Mouse (Mus musculus) cortical plate, adult 2 months (tissue): Measurements from ENCODE around the gene Wdr95. TPM values are rescaled to one million over a fixed set of nuclear protein-coding genes. Genes with fewer than 3 reads are reported as not detected.

Experiments
- H3K27ac ChIP-seq: fragments of 200-500 bp; 2 replicates; pipeline ENCODE4 v1.5.1; 2012; ENCODE audit warnings: low read length, control low read depth, inconsistent platforms; ENCODE audit not compliant: insufficient read depth
- H3K4me1 ChIP-seq: fragments of 200-500 bp; 2 replicates; pipeline ENCODE4 v1.6.1; 2011; ENCODE audit warnings: low read length; ENCODE audit not compliant: control insufficient read depth, insufficient read depth
- H3K4me3 ChIP-seq: fragments of 200-500 bp; 2 replicates; pipeline ENCODE4 v1.5.1; 2011; ENCODE audit warnings: mild to moderate bottlenecking, low read length, control low read depth; ENCODE audit not compliant: insufficient read depth
- CTCF ChIP-seq: fragments of 200-500 bp; IDR thresholded peaks from 2 replicates; pipeline ENCODE4 v1.5.1; 2011; ENCODE audit warnings: mild to moderate bottlenecking, control low read depth, low read length; ENCODE audit not compliant: insufficient read depth; ENCODE audit errors: extremely low read depth
- POLR2A ChIP-seq: fragments of 200-500 bp; IDR thresholded peaks from 2 replicates; pipeline ENCODE4 v1.6.1; 2011; ENCODE audit warnings: mild to moderate bottlenecking, low read length, control low read depth; ENCODE audit not compliant: insufficient read depth; ENCODE audit errors: extremely low read depth
- polyA plus RNA-seq: library from polyadenylated mRNA; depleted of rRNA; stranded (reverse); fragments of >200 nt; gene quantifications from 2 replicates; pipeline ENCODE4 v1.2.3, GENCODE M21; 2012

Wdr95 gene
- polyA plus RNA-seq, 1 experiment, result 1.3 TPM

GRCm38 (mm10) chr5:149612165-149612518 lies 83.7 kb downstream of the Wdr95 start:
- TF ChIP-seq POLR2A (no peak), CTCF (no peak)
- Histone ChIP-seq H3K4me1 (peaks cover 1% of the 10 kb centered on the region; the same call in 1 of the 2 replicates), H3K4me3 (no peak overlapping the region), H3K27ac (peak overlapping the region; percentile 7; the same call in 1 of the 2 replicates)

DNA sequence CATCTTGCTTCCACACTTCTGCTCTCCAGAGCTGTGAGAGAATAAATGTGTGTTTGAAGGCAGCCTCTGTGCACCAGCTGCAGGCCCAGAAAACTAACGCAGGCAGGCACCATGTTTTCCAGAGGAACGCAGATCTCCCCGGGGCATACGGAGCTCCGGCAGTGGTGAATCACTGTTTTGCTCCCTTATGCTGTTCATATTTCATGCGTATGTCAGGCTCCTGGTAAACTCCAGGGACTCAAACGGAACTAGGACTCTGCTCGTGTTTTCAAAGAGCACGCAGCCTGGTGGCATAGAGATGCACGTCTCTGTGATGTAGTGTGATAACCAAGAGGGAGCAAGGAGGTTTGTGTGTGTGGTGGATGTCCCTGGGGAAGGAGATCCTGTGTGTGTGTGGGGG lies 84.3 kb downstream of the Wdr95 start:
- Histone ChIP-seq H3K27ac (peak overlapping the region; percentile 7; the same call in 1 of the 2 replicates), H3K4me1 (peaks cover 1% of the 10 kb centered on the region; the same call in 1 of the 2 replicates), H3K4me3 (no peak overlapping the region)
- TF ChIP-seq POLR2A (no peak), CTCF (no peak)

GRCm38 (mm10) chr5:149616138-149616537 lies 87.7 kb downstream of the Wdr95 start:
- Histone ChIP-seq H3K4me3 (no peak overlapping the region), H3K27ac (no peak overlapping the region), H3K4me1 (peaks cover 4% of the 10 kb centered on the region; the same call in 1 of the 2 replicates)
- no peak for TF ChIP-seq CTCF
- no peak for TF ChIP-seq POLR2A

DNA sequence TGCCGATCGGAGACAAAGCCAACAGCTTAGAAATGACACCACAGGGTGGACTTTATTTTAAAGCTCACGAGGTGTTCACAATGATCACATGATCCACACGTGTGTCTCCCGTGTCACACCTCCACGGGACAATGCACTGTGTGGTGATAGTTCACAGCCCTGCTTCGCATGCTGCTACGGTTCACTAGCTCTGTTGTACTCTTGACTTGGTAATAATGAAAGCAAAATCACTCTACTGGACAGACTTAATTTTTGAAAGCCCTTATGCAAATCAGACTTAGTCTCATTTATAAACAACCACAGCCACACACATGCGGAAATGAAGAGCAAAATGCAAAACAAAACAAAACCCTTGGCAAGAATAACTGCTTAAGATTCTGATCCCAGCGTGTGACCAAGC lies 88.3 kb downstream of the Wdr95 start:
- H3K27ac ChIP-seq, result no peak overlapping the region
- TF ChIP-seq CTCF (no peak), POLR2A (no peak)
- H3K4me3 ChIP-seq, result no peak overlapping the region
- peaks cover 4% of the 10 kb centered on the region; the same call in 1 of the 2 replicates for H3K4me1 ChIP-seq

GRCm38 (mm10) chr5:149617776-149618425 lies 89.4 kb downstream of the Wdr95 start:
- TF ChIP-seq CTCF (no peak), POLR2A (no peak)
- no peak overlapping the region for H3K27ac ChIP-seq
- H3K4me3 ChIP-seq, result no peak overlapping the region
- peaks cover 3% of the 10 kb centered on the region; the same call in 1 of the 2 replicates for H3K4me1 ChIP-seq

DNA sequence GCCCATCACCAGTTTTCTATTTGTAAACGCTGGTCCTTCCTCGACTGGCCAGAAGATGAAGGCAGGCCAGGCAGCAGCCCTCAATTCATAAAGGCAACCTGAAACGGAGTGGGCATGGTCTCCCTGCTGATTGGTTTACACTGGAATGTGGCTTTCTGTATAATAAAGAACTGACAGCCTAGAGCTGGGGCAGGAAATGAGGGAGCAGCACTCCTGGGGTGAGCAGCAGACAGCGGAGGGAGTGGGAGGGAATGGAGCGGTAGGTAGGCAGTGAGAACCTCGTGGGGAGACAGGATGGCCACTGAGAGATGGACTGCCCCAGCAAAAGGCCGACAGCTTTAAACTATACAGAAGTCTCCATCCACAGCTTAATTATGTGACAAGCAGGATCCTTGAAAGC lies 93.7 kb downstream of the Wdr95 start:
- Histone ChIP-seq H3K4me1 (peaks cover 10% of the 10 kb centered on the region), H3K4me3 (no peak overlapping the region), H3K27ac (no peak overlapping the region)
- TF ChIP-seq CTCF, result no peak
- TF ChIP-seq POLR2A, result no peak

DNA sequence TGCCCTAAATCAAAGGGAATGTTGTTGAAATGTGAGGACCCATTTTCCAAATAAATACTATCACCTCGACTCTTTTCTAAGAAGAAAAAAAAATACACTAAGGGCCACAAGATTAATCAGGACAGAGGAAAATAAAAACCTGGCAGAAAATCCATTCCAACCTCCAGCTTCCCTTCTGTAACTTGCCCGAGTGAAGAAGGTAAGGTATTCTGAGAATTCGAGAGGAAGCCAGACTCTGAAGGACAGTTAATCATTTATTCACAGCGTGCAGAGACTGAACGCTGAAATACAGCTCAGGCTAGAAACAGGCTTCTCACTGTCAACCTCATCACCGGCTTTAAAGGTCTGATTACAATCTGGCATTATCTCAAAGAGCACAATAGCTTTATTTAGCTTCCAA lies 94.2 kb downstream of the Wdr95 start:
- TF ChIP-seq POLR2A (no peak), CTCF (no peak)

DNA sequence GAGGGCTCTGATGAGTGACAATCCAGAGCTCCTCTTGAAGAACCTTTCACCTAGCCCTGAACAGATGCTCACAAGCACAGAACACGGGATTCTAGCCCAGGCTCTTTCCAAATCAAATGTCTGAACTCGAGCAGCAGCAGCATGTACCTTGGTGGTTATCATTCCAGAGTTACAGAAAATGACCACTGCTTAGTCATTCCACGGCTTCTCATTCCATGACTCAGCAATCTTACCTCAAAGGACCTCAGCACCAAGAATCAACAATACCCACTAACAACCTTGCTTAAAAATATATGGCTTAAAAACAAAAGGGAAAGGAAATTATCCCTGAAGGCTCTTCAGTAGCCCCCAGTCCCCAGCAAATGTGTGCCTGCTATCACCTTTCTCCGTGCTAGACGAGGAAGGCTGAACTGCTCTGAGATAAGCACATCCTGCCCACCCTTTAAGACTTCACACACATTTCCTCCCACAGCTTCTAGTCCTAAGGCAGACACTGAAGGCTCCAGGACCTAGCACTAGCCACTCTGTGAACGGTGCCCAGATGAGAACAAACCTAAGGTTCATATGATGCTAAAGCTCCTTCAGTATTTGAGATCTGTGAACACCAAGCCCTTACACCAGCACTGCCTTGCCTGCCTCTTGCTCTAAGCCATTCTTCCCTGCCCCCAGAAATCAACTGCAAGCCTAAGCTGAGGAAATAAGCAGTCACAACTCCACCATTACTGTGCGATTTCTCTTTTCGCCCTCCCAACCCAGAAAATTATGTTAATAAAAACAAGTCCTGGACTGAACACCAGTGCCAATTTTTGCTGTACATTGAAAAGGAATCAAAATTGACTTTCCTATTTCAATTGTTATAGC lies 95.6 kb downstream of the Wdr95 start:
- H3K27ac ChIP-seq, result no peak overlapping the region
- TF ChIP-seq CTCF (no peak), POLR2A (no peak)
- no peak overlapping the region for H3K4me3 ChIP-seq
- peaks cover 10% of the 10 kb centered on the region; the same call in 1 of the 2 replicates for H3K4me1 ChIP-seq

More for the DNA sequence above, 94.2 kb downstream of the Wdr95 start:
- Histone ChIP-seq H3K27ac (no peak overlapping the region), H3K4me1 (peaks cover 10% of the 10 kb centered on the region), H3K4me3 (no peak overlapping the region)

- TF ChIP-seq POLR2A, result no peak
- TF ChIP-seq CTCF, result no peak
Observed at GRCm38 (mm10) chr5:149625547-149625946, 97.1 kb downstream of the Wdr95 start.

DNA sequence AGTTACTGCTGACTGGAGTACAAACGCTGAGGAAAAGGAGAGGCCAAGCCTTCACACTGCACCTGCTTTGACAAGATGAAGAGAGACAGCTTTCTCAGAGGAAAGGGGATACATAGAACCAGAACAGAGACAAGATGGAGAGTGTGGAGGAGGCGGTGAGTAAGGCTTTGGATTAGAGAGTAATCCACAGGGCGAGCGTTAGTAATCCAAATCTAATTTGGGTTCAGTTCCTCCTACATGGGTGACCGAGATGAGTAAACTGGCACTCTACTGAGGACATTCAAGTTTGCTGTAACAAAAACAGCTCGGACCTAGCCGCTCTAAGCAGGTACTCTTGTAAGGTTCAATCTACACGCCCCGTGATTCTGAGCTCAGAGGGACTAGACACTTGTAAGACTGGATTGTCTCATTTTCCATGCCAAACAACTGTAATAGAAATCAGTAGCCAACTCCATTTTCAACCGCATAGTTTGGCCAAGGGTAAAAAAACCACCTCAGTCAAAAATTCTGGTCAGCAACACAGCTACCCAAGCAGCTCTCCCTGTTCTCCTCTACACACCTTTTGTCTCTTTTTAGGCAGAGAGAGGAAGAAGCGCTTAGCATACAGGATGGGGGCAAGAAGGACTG lies 106.0 kb downstream of the Wdr95 start:
- Histone ChIP-seq H3K4me3 (peak overlapping the region; percentile 48), H3K4me1 (0 out of 2 replicates have a peak, but pooled peaks cover under 1% of the 10 kb centered on the region), H3K27ac (no peak overlapping the region)
- TF ChIP-seq POLR2A (no peak), CTCF (no peak)

More at GRCm38 (mm10) chr5:149625547-149625946, 97.1 kb downstream of the Wdr95 start:
- Histone ChIP-seq H3K4me1 (peaks cover 12% of the 10 kb centered on the region; the same call in 1 of the 2 replicates), H3K4me3 (no peak overlapping the region), H3K27ac (no peak overlapping the region)
